Mouse (Mus musculus) heart, postnatal 10 days (tissue): ENCODE results near the gene Cntln. TPM values are rescaled to one million over a fixed set of nuclear protein-coding genes. Genes with fewer than 3 reads are reported as not detected.

Source experiments
- total RNA-seq, 2 experiments: library from RNA; stranded (reverse); gene quantifications; 2 replicates each; pipeline ENCODE4 v1.2.3; 2021

The Cntln gene
- total RNA-seq, 2 experiments from 2014 or later, result 7.0 to 7.2 TPM

Other genes with a start within 250 kb of the Cntln start
- 1 to 10 TPM; 3.3 to 3.7 TPM for gene Bnc2, start 209.0 kb upstream of the Cntln start, total RNA-seq